Mouse (Mus musculus) G1E (cell line): ENCODE results near the gene Iqschfp. TPM values are rescaled to one million over a fixed set of nuclear protein-coding genes. Genes with fewer than 3 reads are reported as not detected.

Source experiments
- ATAC-seq: 2 replicates; pipeline ENCODE4 v1.8.0; 2016; ENCODE audit warnings: mild to moderate bottlenecking; ENCODE audit not compliant: insufficient number of reproducible peaks, poor library complexity, low FRiP score, severe bottlenecking; ENCODE audit errors: extremely low read depth
- DNase-seq: peaks from one replicate; pipeline ENCODE4 v3.0.0; 2012; ENCODE audit warnings: low spot score
- H3K27me3 ChIP-seq: 2 replicates; pipeline ENCODE4 v1.6.1; 2012; ENCODE audit warnings: mild to moderate bottlenecking, low read length, inconsistent platforms; ENCODE audit not compliant: insufficient read depth
- H3K36me3 ChIP-seq: replicated peaks from 2 replicates; pipeline ENCODE3; 2012; ENCODE audit warnings: mild to moderate bottlenecking, inconsistent platforms
- H3K4me1 ChIP-seq: 2 replicates; pipeline ENCODE4 v1.6.1; 2012; ENCODE audit warnings: low read depth, low read length, inconsistent platforms, mixed read lengths; ENCODE audit not compliant: insufficient read depth
- H3K4me3 ChIP-seq: 2 replicates; pipeline ENCODE4 v1.5.1; 2012; ENCODE audit warnings: low read depth, mild to moderate bottlenecking, inconsistent platforms, low read length, moderate library complexity, mixed read lengths
- H3K9me3 ChIP-seq: replicated peaks from 2 replicates; pipeline ENCODE4 v1.6.1; 2012; ENCODE audit warnings: inconsistent platforms
- CTCF ChIP-seq: IDR thresholded peaks from 2 replicates; pipeline ENCODE4 v1.5.1; 2012; ENCODE audit warnings: low read depth, low read length, inconsistent platforms, mixed read lengths
- GATA1 ChIP-seq: IDR thresholded peaks from 2 replicates; pipeline ENCODE4 v1.6.1; 2012; ENCODE audit warnings: borderline replicate concordance, low read length, inconsistent platforms, mixed read lengths
- GATA2 ChIP-seq: IDR thresholded peaks from 2 replicates; pipeline ENCODE4 v1.6.1; 2012; ENCODE audit warnings: low read depth, low read length, inconsistent platforms, borderline replicate concordance
- POLR2AphosphoS5 ChIP-seq: IDR thresholded peaks from 2 replicates; pipeline ENCODE4 v1.6.1; 2012; ENCODE audit warnings: low read depth, low read length, inconsistent platforms; ENCODE audit not compliant: insufficient replicate concordance
- TAL1 ChIP-seq: conservative IDR thresholded peaks from 2 replicates; pipeline ENCODE4 v1.6.1; 2012; ENCODE audit warnings: low read depth, low read length, inconsistent platforms, mixed read lengths
- polyA plus RNA-seq: library from polyadenylated mRNA; stranded (reverse); fragments of >175 nt; gene quantifications from 2 replicates; pipeline ENCODE4 v1.2.3, GENCODE M21; 2012
- total RNA-seq, 2 experiments: library from RNA; stranded (forward) in 1 of 2; stranded (reverse) in 1 of 2; fragments of 200-1000 nt in 1 of 2; fragments of >200 nt in 1 of 2; fragmentation: Nextera tagmentation in 1 of 2; gene quantifications; 2 replicates each; pipeline ENCODE4 v1.2.3; 2014 to 2017

Iqschfp gene
- total and polyA plus RNA-seq, 3 experiments = not detected

- TF ChIP-seq TAL1 = no peak
- TF ChIP-seq POLR2AphosphoS5 = no peak
- no peak for TF ChIP-seq CTCF
- no peak for TF ChIP-seq GATA1
- TF ChIP-seq GATA2 = no peak
- H3K36me3 ChIP-seq = no peaks in the 10 kb centered on the region
- DNase-seq = no peak
- H3K4me1 ChIP-seq = no peaks in the 10 kb centered on the region
- H3K4me3 ChIP-seq = no peak overlapping the region
- no peak for ATAC-seq
- peaks cover 30% of the 10 kb centered on the region for H3K9me3 ChIP-seq
- no peaks in the 10 kb centered on the region for H3K27me3 ChIP-seq
Observed at GRCm38 (mm10) chr3:68525361-68525878, 633.4 kb downstream of the Iqschfp start.

GRCm38 (mm10) chr3:68526416-68526815, 634.4 kb downstream of the Iqschfp start:
- Histone ChIP-seq H3K27me3 (no peaks in the 10 kb centered on the region), H3K4me1 (no peaks in the 10 kb centered on the region), H3K4me3 (no peak overlapping the region), H3K9me3 (peaks cover 32% of the 10 kb centered on the region), H3K36me3 (no peaks in the 10 kb centered on the region)
- TF ChIP-seq GATA1 (no peak), POLR2AphosphoS5 (no peak), TAL1 (no peak), GATA2 (no peak), CTCF (no peak)
- ATAC-seq = no peak
- DNase-seq = no peak

- no peak overlapping the region for H3K4me3 ChIP-seq
- ATAC-seq (no peak), DNase-seq (no peak)
- H3K4me1 ChIP-seq = no peaks in the 10 kb centered on the region
- TF ChIP-seq POLR2AphosphoS5 (no peak), GATA2 (no peak), CTCF (no peak), GATA1 (no peak), TAL1 (no peak)
- H3K9me3 ChIP-seq = peaks cover 37% of the 10 kb centered on the region
- H3K27me3 ChIP-seq = no peaks in the 10 kb centered on the region
- H3K36me3 ChIP-seq = no peaks in the 10 kb centered on the region
Observed at GRCm38 (mm10) chr3:68527182-68527581, 635.1 kb downstream of the Iqschfp start.

- no peak for TF ChIP-seq GATA2
- TF ChIP-seq CTCF = no peak
- no peak for TF ChIP-seq POLR2AphosphoS5
- no peak for TF ChIP-seq TAL1
- TF ChIP-seq GATA1 = no peak
- Histone ChIP-seq H3K36me3 (no peaks in the 10 kb centered on the region), H3K27me3 (no peaks in the 10 kb centered on the region), H3K4me1 (no peaks in the 10 kb centered on the region), H3K9me3 (peaks cover 44% of the 10 kb centered on the region), H3K4me3 (no peak overlapping the region)
- ATAC-seq = no peak
- DNase-seq = no peak
Observed at GRCm38 (mm10) chr3:68531908-68532307, 639.9 kb downstream of the Iqschfp start.

- Histone ChIP-seq H3K36me3 (no peaks in the 10 kb centered on the region), H3K4me3 (no peak overlapping the region), H3K9me3 (peaks cover 40% of the 10 kb centered on the region), H3K4me1 (no peaks in the 10 kb centered on the region), H3K27me3 (no peaks in the 10 kb centered on the region)
- TF ChIP-seq POLR2AphosphoS5 (no peak), CTCF (no peak), GATA2 (no peak), TAL1 (no peak), GATA1 (no peak)
- no peak for ATAC-seq
- DNase-seq = no peak
Observed at GRCm38 (mm10) chr3:68534571-68535051, 642.6 kb downstream of the Iqschfp start.

- DNase-seq (no peak), ATAC-seq (no peak)
- TF ChIP-seq CTCF (no peak), GATA1 (no peak), POLR2AphosphoS5 (no peak), GATA2 (no peak), TAL1 (no peak)
- no peak overlapping the region for H3K4me3 ChIP-seq
- no peaks in the 10 kb centered on the region for H3K4me1 ChIP-seq
- no peaks in the 10 kb centered on the region for H3K36me3 ChIP-seq
- no peaks in the 10 kb centered on the region for H3K27me3 ChIP-seq
- peaks cover 42% of the 10 kb centered on the region for H3K9me3 ChIP-seq
Observed at GRCm38 (mm10) chr3:68535160-68535728, 643.2 kb downstream of the Iqschfp start.
